Mouse (Mus musculus): ENCODE results near the gene Ryr2.

DNA sequence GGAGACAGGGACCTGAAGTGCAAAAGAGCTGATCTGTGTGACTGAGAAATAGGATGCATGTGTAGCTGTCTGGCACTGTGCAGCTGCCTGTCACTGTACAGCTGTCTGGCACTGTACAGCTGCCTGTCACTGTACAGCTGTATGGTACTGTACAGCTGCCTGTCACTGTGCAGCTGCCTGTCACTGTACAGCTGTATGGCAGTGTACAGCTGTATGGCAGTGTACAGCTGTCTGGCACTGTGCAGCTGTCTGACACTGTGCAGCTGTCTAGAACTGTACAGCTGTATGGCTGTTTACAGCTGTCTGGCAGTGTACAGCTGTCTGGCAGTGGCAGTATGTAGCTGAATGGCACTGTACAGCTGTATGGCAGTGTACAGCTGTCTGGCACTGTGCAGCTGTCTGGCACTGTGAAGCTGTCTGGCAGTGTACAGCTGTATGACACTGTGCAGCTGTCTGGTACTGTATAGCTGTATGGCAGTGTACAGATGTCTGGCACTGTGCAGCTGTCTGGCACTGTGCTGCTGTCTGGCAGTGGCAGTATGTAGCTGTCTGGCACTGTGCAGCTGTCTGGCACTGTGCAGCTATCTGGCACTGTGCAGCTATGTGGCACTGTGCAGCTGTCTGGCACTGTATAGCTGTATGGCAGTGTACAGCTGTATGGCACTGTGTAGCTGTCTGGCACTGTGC lies 147.1 kb downstream of the Ryr2 start:
- TF ChIP-seq CTCF (IDR thresholded peaks at IDR 0.05; ENCODE audit: control insufficient read depth, insufficient read depth, insufficient read length): no peak
- TF ChIP-seq MAX (IDR thresholded peaks at IDR 0.05): no peak
- no peak for TF ChIP-seq FOSL1 (IDR thresholded peaks at IDR 0.05; ENCODE audit: insufficient read depth, low read length, poor library complexity, severe bottlenecking)
- TF ChIP-seq USF1 (IDR thresholded peaks at IDR 0.05; ENCODE audit: low read depth): no peak
- no peak for TF ChIP-seq MYOD1 (IDR thresholded peaks at IDR 0.05; ENCODE audit: control insufficient read depth, insufficient read length, low read depth)
- TF ChIP-seq MYOG (IDR thresholded peaks at IDR 0.05; ENCODE audit: control insufficient read depth, extremely low read depth, insufficient read length): no peak
- TF ChIP-seq CEBPB (IDR thresholded peaks at IDR 0.05; ENCODE audit: low read depth): no peak
